Mouse (Mus musculus) hematopoietic multipotent progenitor cell, adult 10-12 weeks (in vitro differentiated cells): ENCODE measurements around the gene Olfr787. TPM values are rescaled to one million over a fixed set of nuclear protein-coding genes. Genes with fewer than 3 reads are reported as not detected.

Experiments
- polyA plus RNA-seq: library from polyadenylated mRNA; stranded (reverse); fragments of >175 nt; gene quantifications from 2 replicates; pipeline ENCODE4 v1.2.3, GENCODE M21; 2012; ENCODE audit warnings: low replicate concordance

The Olfr787 gene
- polyA plus RNA-seq: not detected in 2 replicates

DNA sequence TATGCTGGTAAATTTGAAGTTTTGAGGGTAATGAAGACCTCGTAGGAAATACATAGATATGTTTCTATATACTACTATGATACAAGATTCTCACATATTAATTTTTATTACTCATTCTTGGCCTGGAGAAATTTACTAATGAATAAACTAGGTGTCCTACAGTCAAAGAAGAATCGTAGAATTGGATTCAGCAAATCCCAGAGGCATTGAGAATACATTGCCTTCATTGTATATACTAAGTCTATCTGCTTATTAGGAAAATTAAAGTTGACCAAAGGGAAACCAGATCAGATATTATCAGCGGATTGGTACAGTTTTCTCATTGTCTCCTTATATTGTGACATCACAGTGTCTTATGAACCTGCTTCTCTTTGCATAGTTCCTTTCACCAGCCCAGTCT, at the start of gene Olfr787:
Gene Olfr787, plus strand, starts transcription at position 301 of the 400 bp plus-strand sequence.

DNA sequence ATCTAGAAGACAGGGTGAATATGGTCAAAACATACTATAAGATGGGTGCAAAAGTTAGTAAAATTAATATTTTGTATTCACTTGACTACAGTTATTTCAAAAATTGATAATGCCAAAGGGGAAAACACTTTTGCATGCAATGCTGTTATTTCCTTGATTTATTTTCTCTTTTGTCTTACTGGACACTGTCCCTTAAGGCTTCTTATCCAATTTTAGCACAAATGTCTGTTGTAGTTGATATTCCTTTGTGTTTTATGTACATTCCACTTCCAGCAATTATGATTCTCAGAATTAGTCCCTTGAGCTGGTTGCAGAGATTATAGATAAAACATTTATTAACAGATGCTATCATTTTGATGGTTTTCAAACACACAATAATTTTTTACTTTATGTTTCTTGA, 34.7 kb upstream of the Olfr787 start, which contains the start of gene Olfr786:
Gene Olfr786, plus strand, starts transcription at position 301 of the 400 bp plus-strand sequence.

DNA sequence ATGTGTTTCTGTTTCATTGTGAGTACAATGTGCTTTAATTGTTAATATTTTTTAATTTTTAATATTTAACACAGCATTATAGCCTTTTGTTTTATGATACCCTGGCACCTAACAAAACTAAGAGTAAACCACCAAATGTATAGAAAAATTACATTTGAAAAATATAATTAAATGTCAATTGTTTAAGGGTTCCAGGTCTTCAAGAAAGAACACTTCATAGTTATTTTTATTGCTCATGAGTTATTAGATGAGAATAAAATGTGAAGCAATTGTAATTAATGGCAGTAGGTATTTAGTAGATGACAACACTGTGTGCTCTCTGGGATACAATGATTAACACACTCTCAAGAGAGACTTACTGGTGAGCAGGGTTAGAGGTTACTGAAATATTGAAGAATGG, 9.0 kb downstream of the Olfr787 start, which contains the start of gene Olfr788:
Gene Olfr788, plus strand, starts transcription at position 301 of the 400 bp plus-strand sequence.

DNA sequence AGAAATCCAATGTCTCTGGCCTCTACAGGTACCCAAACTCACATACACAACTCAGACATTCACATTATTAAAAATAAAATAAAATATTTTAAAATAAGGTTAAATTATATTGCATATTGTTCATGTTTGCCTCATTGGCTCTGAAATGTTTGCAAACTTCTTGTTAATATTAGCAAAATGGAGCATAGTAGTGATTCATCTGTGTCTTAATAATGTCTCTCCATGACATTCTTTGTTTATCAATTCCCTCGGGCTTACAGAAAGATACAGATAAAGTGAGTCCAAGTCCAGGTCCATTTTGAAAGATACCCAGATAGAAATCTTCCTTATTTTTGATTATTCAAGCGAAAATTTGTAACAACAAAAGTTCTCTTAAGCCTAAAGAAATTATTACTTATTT, 22.8 kb downstream of the Olfr787 start, which contains the start of gene Olfr789:
Gene Olfr789, plus strand, starts transcription at position 301 of the 400 bp plus-strand sequence.

DNA sequence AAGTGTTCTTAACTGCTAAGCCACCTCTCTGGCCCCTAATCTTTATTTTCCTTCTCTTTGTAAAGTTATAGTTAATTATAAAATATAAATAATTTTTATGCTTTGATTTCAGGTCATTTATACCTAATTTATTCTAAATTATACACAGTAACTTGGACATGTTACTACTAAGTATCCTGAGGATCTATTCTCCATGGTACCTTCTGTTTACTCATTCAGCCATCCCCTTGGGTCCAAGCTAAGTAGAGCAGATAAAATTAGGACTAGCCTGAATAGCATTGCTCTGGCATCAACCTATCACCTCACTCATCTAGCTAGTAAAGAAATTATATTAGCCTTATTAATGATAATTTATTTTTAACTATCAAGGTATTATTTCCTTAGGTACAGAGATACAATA, 36.5 kb downstream of the Olfr787 start, which contains the start of gene Olfr790:
Gene Olfr790, plus strand, starts transcription at position 301 of the 400 bp plus-strand sequence.

Other genes with a start within 250 kb of the Olfr787 start
- not detected in 2 replicates for gene Olfr774, start 225.7 kb upstream of the Olfr787 start, polyA plus RNA-seq
- not detected in 2 replicates for gene Olfr775, start 213.4 kb upstream of the Olfr787 start, polyA plus RNA-seq
- gene Olfr776, start 202.7 kb upstream of the Olfr787 start, polyA plus RNA-seq: not detected in 2 replicates
- not detected in 2 replicates for gene Olfr777, start 190.4 kb upstream of the Olfr787 start, polyA plus RNA-seq
- gene Olfr780, start 143.7 kb upstream of the Olfr787 start, polyA plus RNA-seq: not detected in 2 replicates
- gene Olfr781, start 133.0 kb upstream of the Olfr787 start, polyA plus RNA-seq: not detected in 2 replicates
- not detected in 2 replicates for gene Olfr782, start 113.0 kb upstream of the Olfr787 start, polyA plus RNA-seq
- gene Olfr784, start 77.8 kb upstream of the Olfr787 start, polyA plus RNA-seq: not detected in 2 replicates
- gene Olfr785, start 56.4 kb upstream of the Olfr787 start, polyA plus RNA-seq: not detected in 2 replicates
- gene Olfr786, start 34.6 kb upstream of the Olfr787 start, polyA plus RNA-seq: not detected in 2 replicates
- not detected in 2 replicates for gene Olfr788, start 9.1 kb downstream of the Olfr787 start, polyA plus RNA-seq
- not detected in 2 replicates for gene Olfr789, start 22.9 kb downstream of the Olfr787 start, polyA plus RNA-seq
- not detected in 2 replicates for gene Olfr790, start 36.6 kb downstream of the Olfr787 start, polyA plus RNA-seq
- not detected in 2 replicates for gene Olfr791, start 59.9 kb downstream of the Olfr787 start, polyA plus RNA-seq
- gene Olfr792, start 77.3 kb downstream of the Olfr787 start, polyA plus RNA-seq: not detected in 2 replicates
- gene Olfr794, start 105.8 kb downstream of the Olfr787 start, polyA plus RNA-seq: not detected in 2 replicates
- not detected in 2 replicates for gene Olfr796, start 150.7 kb downstream of the Olfr787 start, polyA plus RNA-seq
- gene Olfr798, start 166.1 kb downstream of the Olfr787 start, polyA plus RNA-seq: not detected in 2 replicates
- gene Olfr799, start 175.6 kb downstream of the Olfr787 start, polyA plus RNA-seq: not detected in 2 replicates
- gene Olfr800, start 195.8 kb downstream of the Olfr787 start, polyA plus RNA-seq: not detected in 2 replicates
- gene Olfr801, start 212.0 kb downstream of the Olfr787 start, polyA plus RNA-seq: not detected in 2 replicates
- 0.15 TPM in 1 of 2 replicates, not detected in the other for gene Olfr802, start 226.3 kb downstream of the Olfr787 start, polyA plus RNA-seq
- not detected in 2 replicates for gene Olfr803, start 232.4 kb downstream of the Olfr787 start, polyA plus RNA-seq
- not detected in 2 replicates for gene Olfr804, start 241.3 kb downstream of the Olfr787 start, polyA plus RNA-seq